In the genomic region with DNA sequence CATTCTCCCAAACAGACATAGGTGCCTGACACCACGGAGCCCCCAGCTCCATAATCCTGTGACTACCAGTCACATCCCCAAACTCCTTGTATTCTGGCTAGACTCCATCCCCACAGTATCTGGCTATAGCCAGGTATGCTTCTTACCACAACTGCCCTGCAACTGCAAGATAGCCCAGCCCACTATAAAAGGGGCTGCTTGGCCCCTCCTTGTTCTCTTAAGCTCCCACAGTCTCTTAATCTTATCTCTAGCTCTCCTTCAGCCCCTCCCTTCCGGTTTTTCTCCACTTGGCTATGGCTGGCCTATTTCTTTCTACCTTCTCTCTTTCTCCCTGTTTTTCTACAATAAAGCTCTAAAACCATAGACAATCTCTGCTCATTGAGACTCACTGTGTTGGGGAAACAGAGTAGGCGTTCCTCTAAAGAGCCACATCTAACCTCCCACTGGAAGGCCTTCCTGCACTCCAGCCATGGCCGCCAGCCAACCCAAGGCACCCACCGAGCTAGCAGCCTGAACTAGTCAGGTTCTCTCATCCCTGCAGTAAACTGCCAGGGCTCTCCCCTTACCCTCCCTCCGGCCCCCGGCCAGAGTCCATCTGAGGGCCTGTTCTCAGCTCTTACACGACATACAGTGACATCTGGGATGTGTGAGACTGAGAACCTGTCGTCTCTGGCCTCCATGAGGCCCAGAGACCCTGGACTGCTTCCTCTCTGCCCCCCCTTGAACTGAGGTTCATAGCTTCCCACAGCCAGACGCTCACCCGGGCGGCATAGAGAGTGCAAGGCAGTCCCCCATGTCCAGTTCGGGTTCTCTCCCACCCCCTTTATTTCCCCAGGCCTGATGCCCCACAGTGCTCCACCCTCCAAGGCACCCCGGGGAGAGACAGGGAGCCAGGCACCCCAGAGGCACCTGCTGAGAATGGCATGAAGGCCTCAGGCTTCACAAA, we compare ENCODE assay signal across 21 mouse cellular contexts. TPM values are rescaled to one million over a fixed set of nuclear protein-coding genes. Genes with fewer than 3 reads are reported as not detected.
A peak's percentile ranks its signal among the peaks of the same experiment; 100 is the strongest.
DNase-seq lines count a peak whose midpoint lies in the region; ATAC-seq and TF ChIP-seq lines count a peak whose summit lies in the region.
"Had no signal": no experiment of that assay in that cellular context is flagged by ENCODE, and none has a peak within 500 bp of the region (broad histone marks: within the 10 kb centered on the region; RNA-seq: fewer than 3 reads in every experiment).

No protein-coding gene starts in this region.

- TF ChIP-seq CTCF in liver, postnatal 0 days (IDR thresholded peaks at IDR 0.05; ENCODE audit: low read depth): no peak

- no peak overlapping the region for H3K4me3 ChIP-seq in midbrain, embryonic 10.5 days
- no peak overlapping the region for H3K4me3 ChIP-seq in midbrain, embryonic 11.5 days (ENCODE audit: low read depth, low read length)
- no peak overlapping the region for H3K4me3 ChIP-seq in intestine, embryonic 16.5 days (ENCODE audit: low read length)
- H3K4me3 ChIP-seq in liver, postnatal 0 days (ENCODE audit: low read depth, low read length): no peak overlapping the region
- H3K4me3 ChIP-seq in neural tube, embryonic 15.5 days (replicated peaks): no peak overlapping the region
- H3K4me3 ChIP-seq: forebrain, embryonic 13.5 days; heart, embryonic 13.5 days; hindbrain, embryonic 15.5 days; midbrain, embryonic 13.5 days; myocyte had no signal

- no peaks in the 10 kb centered on the region for H3K9me3 ChIP-seq in midbrain, embryonic 10.5 days (replicated peaks)
- H3K9me3 ChIP-seq in midbrain, embryonic 11.5 days (ENCODE audit: control insufficient read depth, low read length): no peaks in the 10 kb centered on the region
- no peaks in the 10 kb centered on the region for H3K9me3 ChIP-seq in intestine, embryonic 16.5 days (ENCODE audit: control insufficient read depth, low read length)
- no peaks in the 10 kb centered on the region for H3K9me3 ChIP-seq in liver, postnatal 0 days (ENCODE audit: low read length)
- H3K9me3 ChIP-seq in neural tube, embryonic 15.5 days (replicated peaks): no peaks in the 10 kb centered on the region
- H3K9me3 ChIP-seq: forebrain, embryonic 13.5 days; heart, embryonic 13.5 days; hindbrain, embryonic 15.5 days; midbrain, embryonic 13.5 days had no signal

- no peak overlapping the region for H3K9ac ChIP-seq in midbrain, embryonic 11.5 days (ENCODE audit: low read length)
- H3K9ac ChIP-seq in intestine, embryonic 16.5 days (ENCODE audit: low read depth, low read length): no peak overlapping the region
- no peak overlapping the region for H3K9ac ChIP-seq in liver, postnatal 0 days (replicated peaks)
- no peak overlapping the region for H3K9ac ChIP-seq in neural tube, embryonic 15.5 days (replicated peaks)
- H3K9ac ChIP-seq: forebrain, embryonic 13.5 days; heart, embryonic 13.5 days; hindbrain, embryonic 15.5 days; midbrain, embryonic 13.5 days had no signal

- 0 out of 2 replicates have a peak, but pooled peaks have one; percentile 29 for TF ChIP-seq EP300 in liver, postnatal 0 days (IDR thresholded peaks at IDR 0.05; ENCODE audit: low read depth)

- H3K36me3 ChIP-seq in midbrain, embryonic 10.5 days: no peaks in the 10 kb centered on the region
- H3K36me3 ChIP-seq in midbrain, embryonic 11.5 days (ENCODE audit: control insufficient read depth, insufficient read depth, low read length): no peaks in the 10 kb centered on the region
- no peaks in the 10 kb centered on the region for H3K36me3 ChIP-seq in intestine, embryonic 16.5 days (ENCODE audit: control insufficient read depth, insufficient read depth, low read length)
- H3K36me3 ChIP-seq in liver, postnatal 0 days (replicated peaks; ENCODE audit: insufficient read depth, low read length): no peaks in the 10 kb centered on the region
- no peaks in the 10 kb centered on the region for H3K36me3 ChIP-seq in neural tube, embryonic 15.5 days
- H3K36me3 ChIP-seq: heart, embryonic 13.5 days; hindbrain, embryonic 15.5 days; midbrain, embryonic 13.5 days had no signal

- H3K27ac ChIP-seq in midbrain, embryonic 10.5 days (replicated peaks): peak overlapping the region; percentile 42; the same call in 1 of the 2 replicates
- no peak overlapping the region for H3K27ac ChIP-seq in midbrain, embryonic 11.5 days (ENCODE audit: low read depth, low read length)
- no peak overlapping the region for H3K27ac ChIP-seq in intestine, embryonic 16.5 days (ENCODE audit: low read length)
- no peak overlapping the region for H3K27ac ChIP-seq in liver, postnatal 0 days (ENCODE audit: low read depth)
- H3K27ac ChIP-seq in neural tube, embryonic 15.5 days (replicated peaks): no peak overlapping the region
- H3K27ac ChIP-seq: forebrain, embryonic 13.5 days; heart, embryonic 13.5 days; hindbrain, embryonic 15.5 days; midbrain, embryonic 13.5 days had no signal

- no peak overlapping the region for H3K4me2 ChIP-seq in midbrain, embryonic 11.5 days
- no peak overlapping the region for H3K4me2 ChIP-seq in intestine, embryonic 16.5 days (ENCODE audit: low read depth, low read length)
- H3K4me2 ChIP-seq in liver, postnatal 0 days (ENCODE audit: low read depth, low read length): no peak overlapping the region
- no peak overlapping the region for H3K4me2 ChIP-seq in neural tube, embryonic 15.5 days
- H3K4me2 ChIP-seq: forebrain, embryonic 13.5 days; heart, embryonic 13.5 days; hindbrain, embryonic 15.5 days; midbrain, embryonic 13.5 days had no signal

- WGBS in midbrain, embryonic 10.5 days: 85% methylated on average over 14 of the region's 14 CpGs
- 83% methylated on average over 14 of the region's 14 CpGs for WGBS in midbrain, embryonic 11.5 days
- 73% methylated on average over 14 of the region's 14 CpGs for WGBS in intestine, embryonic 16.5 days
- WGBS in liver, postnatal 0 days (ENCODE audit: insufficient replicate concordance): 68% methylated on average over 14 of the region's 14 CpGs
- 85% methylated on average over 14 of the region's 14 CpGs for WGBS in neural tube, embryonic 15.5 days

- ATAC-seq in cerebellum, adult (ENCODE audit: insufficient number of reproducible peaks, low FRiP score, low TSS enrichment): no peak
- no peak for ATAC-seq in midbrain, embryonic 11.5 days (ENCODE audit: low FRiP score)
- peak; percentile 76 for ATAC-seq in intestine, embryonic 16.5 days
- ATAC-seq in liver, postnatal 0 days: peak; percentile 41
- no peak for ATAC-seq in neural tube, embryonic 15.5 days (ENCODE audit: low FRiP score)
- ATAC-seq: forebrain, embryonic 13.5 days; midbrain, embryonic 13.5 days had no signal

- peak; percentile 10 to 31 for DNase-seq in cerebellum, postnatal 14 days
- no peak for DNase-seq in midbrain, embryonic 10.5 days (ENCODE audit: low spot score)
- DNase-seq in midbrain, embryonic 11.5 days (ENCODE audit: low spot score, missing footprints): no peak
- DNase-seq in liver, postnatal 0 days: no peak
- DNase-seq in cerebellum, adult 9-10 months: no peak
- DNase-seq: adrenal gland, postnatal 14 days; cerebellum, adult 8-10 months; gastrocnemius, postnatal 14 days; heart, postnatal 36 days; kidney, adult 9 months; lung, postnatal 14 days; thymus, postnatal 4 days had no signal

- H3K4me1 ChIP-seq in midbrain, embryonic 10.5 days: peaks cover 10% of the 10 kb centered on the region
- 0 out of 2 replicates have a peak, but pooled peaks cover 2% of the 10 kb centered on the region for H3K4me1 ChIP-seq in midbrain, embryonic 11.5 days (ENCODE audit: control insufficient read depth, insufficient read depth, low read length)
- H3K4me1 ChIP-seq in intestine, embryonic 16.5 days (ENCODE audit: control insufficient read depth, insufficient read depth, low read length): peaks cover 7% of the 10 kb centered on the region; the same call in 1 of the 2 replicates
- no peaks in the 10 kb centered on the region for H3K4me1 ChIP-seq in liver, postnatal 0 days (ENCODE audit: insufficient read depth)
- no peaks in the 10 kb centered on the region for H3K4me1 ChIP-seq in neural tube, embryonic 15.5 days
- H3K4me1 ChIP-seq: heart, embryonic 13.5 days; hindbrain, embryonic 15.5 days had no signal

- no peaks in the 10 kb centered on the region for H3K27me3 ChIP-seq in midbrain, embryonic 10.5 days (ENCODE audit: low read depth, poor library complexity, severe bottlenecking)
- H3K27me3 ChIP-seq in midbrain, embryonic 11.5 days (ENCODE audit: control insufficient read depth, insufficient read depth, low read length): no peaks in the 10 kb centered on the region
- no peaks in the 10 kb centered on the region for H3K27me3 ChIP-seq in intestine, embryonic 16.5 days (replicated peaks; ENCODE audit: control insufficient read depth, insufficient read depth, low read length)
- H3K27me3 ChIP-seq in liver, postnatal 0 days (ENCODE audit: insufficient read depth, low read length): no peaks in the 10 kb centered on the region
- no peaks in the 10 kb centered on the region for H3K27me3 ChIP-seq in neural tube, embryonic 15.5 days (replicated peaks)
- H3K27me3 ChIP-seq: forebrain, embryonic 13.5 days; heart, embryonic 13.5 days; hindbrain, embryonic 15.5 days; midbrain, embryonic 13.5 days had no signal

RNA-seq across cellular contexts. Expression of a gene that starts 16.7 kb away (rescaled TPM):
- not detected in 2 replicates for polyA plus RNA-seq in midbrain, embryonic 10.5 days (2016; fragmentation: Nextera tagmentation; extraction: Ambion mirVana)
- polyA plus RNA-seq in midbrain, embryonic 11.5 days (2014; fragmentation: Nextera tagmentation; extraction: Ambion mirVana): not detected in 2 replicates
- polyA plus RNA-seq in intestine, embryonic 16.5 days (2015; fragmentation: Nextera tagmentation; extraction: Ambion mirVana): 0.18 TPM in 1 of 2 replicates, not detected in the other
- not detected in 2 replicates for polyA plus RNA-seq in liver, postnatal 0 days (2015; fragmentation: Nextera tagmentation; extraction: Ambion mirVana)
- not detected in 2 replicates for polyA plus RNA-seq in neural tube, embryonic 15.5 days (2015; fragmentation: Nextera tagmentation; extraction: Ambion mirVana)
- polyA plus RNA-seq: forebrain, embryonic 13.5 days; heart, embryonic 13.5 days; hindbrain, embryonic 15.5 days; limb, embryonic 14.5 days; midbrain, embryonic 13.5 days; myocyte had no signal

Comparison
In these comparisons a context has a peak if more than half of its experiments do, and no peak if none do; other contexts are left out.
1. DNase-seq: peak in cerebellum, postnatal 14 days (2 of 2); none in midbrain, embryonic 10.5 days (single experiment), midbrain, embryonic 11.5 days (single experiment), liver, postnatal 0 days (single experiment) and cerebellum, adult 9-10 months (single experiment).
2. ATAC-seq: peak in intestine, embryonic 16.5 days (single experiment) and liver, postnatal 0 days (single experiment); none in cerebellum, adult (single experiment), midbrain, embryonic 11.5 days (single experiment) and neural tube, embryonic 15.5 days (single experiment).